21 mouse cellular contexts compared by ENCODE assay signal in genomic region chr6:86788242-86788641, GRCm38 (mm10).
"Had no signal": no experiment of that assay in that cellular context is flagged by ENCODE, and none has a peak within 500 bp of the region (broad histone marks: within the 10 kb centered on the region; RNA-seq: fewer than 3 reads in every experiment).

No protein-coding gene starts in this region.

- H3K4me2 ChIP-seq: liver, embryonic 11.5 days; liver, embryonic 13.5 days; liver, embryonic 15.5 days; midbrain, embryonic 12.5 days; neural tube, embryonic 13.5 days; neural tube, embryonic 15.5 days; stomach, embryonic 15.5 days had no signal

- DNase-seq: liver, embryonic 13.5 days; liver, postnatal 0 days; midbrain, embryonic 14.5 days; retina, postnatal 1 day; right cerebral cortex, adult 18-20 months; right cerebral cortex, postnatal 25 days; right cerebral cortex, postnatal 4 days; spleen, adult 18-20 months; thymus, adult 2 months; thymus, postnatal 25 days; thymus, postnatal 4 days had no signal

- ATAC-seq: liver, postnatal 0 days; midbrain, embryonic 16.5 days had no signal

- H3K4me3 ChIP-seq: liver, embryonic 13.5 days; liver, embryonic 15.5 days; midbrain, embryonic 10.5 days; midbrain, embryonic 12.5 days; myocyte; neural tube, embryonic 13.5 days; neural tube, embryonic 15.5 days; stomach, embryonic 15.5 days had no signal

- H3K9me3 ChIP-seq: liver, embryonic 13.5 days; liver, embryonic 15.5 days; midbrain, embryonic 10.5 days; midbrain, embryonic 12.5 days; neural tube, embryonic 13.5 days; neural tube, embryonic 15.5 days; stomach, embryonic 15.5 days had no signal

- H3K27ac ChIP-seq: liver, embryonic 13.5 days; liver, embryonic 15.5 days; midbrain, embryonic 10.5 days; midbrain, embryonic 12.5 days; neural tube, embryonic 13.5 days; neural tube, embryonic 15.5 days; stomach, embryonic 15.5 days; stomach, postnatal 0 days had no signal

- H3K27me3 ChIP-seq: stomach, embryonic 15.5 days had no signal

- H3K9ac ChIP-seq: liver, embryonic 13.5 days; liver, embryonic 15.5 days; liver, postnatal 0 days; midbrain, embryonic 12.5 days; neural tube, embryonic 13.5 days; neural tube, embryonic 15.5 days; stomach, embryonic 15.5 days had no signal

- H3K36me3 ChIP-seq: liver, embryonic 13.5 days; liver, embryonic 15.5 days; midbrain, embryonic 10.5 days; midbrain, embryonic 12.5 days; neural tube, embryonic 13.5 days; neural tube, embryonic 15.5 days; stomach, embryonic 15.5 days had no signal
